Mouse (Mus musculus) heart, postnatal 4 days (tissue): ENCODE results near the gene Rnft2. TPM values are rescaled to one million over a fixed set of nuclear protein-coding genes. Genes with fewer than 3 reads are reported as not detected.
A peak's percentile ranks its signal among the peaks of the same experiment; 100 is the strongest.

Experiments used
- DNase-seq: peaks from one replicate; pipeline ENCODE4 v3.0.0; 2021
- total RNA-seq, 2 experiments: library from RNA; stranded (reverse); gene quantifications; 2 replicates each; pipeline ENCODE4 v1.2.3; 2021

Rnft2 gene
- total RNA-seq, 2 experiments from 2014 or later = 2.5 to 2.9 TPM

DNA sequence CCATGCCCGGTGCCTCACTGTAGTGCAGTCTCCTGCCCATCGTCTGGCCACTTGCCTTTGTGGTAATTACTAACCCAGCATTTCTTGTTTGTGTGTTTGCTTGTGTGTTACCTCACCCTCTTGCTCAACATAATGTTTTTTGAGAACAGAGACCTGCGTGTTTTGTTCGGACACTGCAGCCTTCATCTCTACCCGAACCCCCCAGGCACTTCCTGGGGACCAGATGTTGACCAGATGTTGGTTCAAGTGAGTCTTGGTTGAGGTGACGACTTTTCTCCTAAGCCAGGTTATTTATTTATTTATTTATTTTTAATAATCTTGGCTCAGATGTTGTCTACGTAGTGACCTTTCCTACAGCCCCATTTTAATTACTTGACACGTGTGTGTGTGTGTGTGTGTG lies 2.5 kb upstream of the Rnft2 start:
- DNase-seq = no peak

DNA sequence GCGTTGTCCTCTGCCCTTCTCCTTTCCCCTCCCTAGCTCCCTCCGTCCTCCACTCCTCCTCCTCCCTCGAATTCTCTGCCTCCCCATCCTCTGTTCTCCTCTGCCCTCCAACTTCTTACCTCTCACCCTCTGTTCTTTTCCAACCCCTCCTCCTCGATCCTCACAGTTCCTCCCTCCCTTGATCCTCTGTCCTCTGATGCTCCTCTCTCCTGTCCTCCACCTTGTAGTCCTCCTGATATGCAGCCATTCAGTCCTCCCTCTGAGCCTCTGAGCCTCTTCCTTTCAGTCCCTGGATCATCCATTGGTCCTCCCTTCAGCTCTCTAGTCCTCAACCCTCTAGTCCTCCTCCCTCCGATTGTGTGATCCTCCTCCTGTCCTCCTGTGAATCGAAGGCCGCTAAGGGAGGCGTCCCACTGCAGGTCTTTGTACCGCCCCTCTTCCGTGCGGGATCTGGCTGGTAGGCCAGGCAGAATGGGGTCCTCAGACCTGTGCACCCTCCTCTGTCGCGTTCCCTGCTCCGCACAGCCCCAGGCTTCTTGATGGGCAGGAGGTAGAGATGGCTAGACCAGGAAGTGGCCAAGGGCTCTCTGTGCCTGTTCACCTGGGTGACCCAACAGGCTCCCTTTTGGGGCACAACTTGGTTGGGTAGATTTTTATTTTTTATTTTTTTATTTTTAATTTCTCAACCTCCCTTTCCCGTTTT lies 841 bp upstream of the Rnft2 start:
- DNase-seq = no peak

- no peak for DNase-seq
These were observed 5.2 kb downstream of the Rnft2 start for GRCm38 (mm10) chr5:118239671-118240070.

DNA sequence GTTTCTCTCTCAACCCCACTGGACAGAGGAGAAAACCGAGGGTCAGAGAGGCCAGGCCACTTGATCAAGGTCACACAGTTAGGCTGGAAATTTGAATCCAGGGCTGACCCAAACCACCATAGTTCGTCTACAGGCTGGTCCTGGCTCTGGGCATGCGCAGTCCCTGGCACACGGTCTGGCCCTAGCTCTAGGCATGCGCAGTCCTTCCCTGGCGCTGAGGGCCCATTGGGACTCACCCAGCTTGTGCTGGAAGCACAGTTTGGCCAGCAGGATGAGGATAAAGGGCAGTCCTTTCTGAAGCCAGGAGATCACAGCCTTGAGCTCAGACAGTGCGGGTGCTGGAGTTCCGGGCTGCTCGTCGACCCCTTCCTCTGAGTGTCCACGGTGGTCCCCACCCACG lies 8.0 kb downstream of the Rnft2 start:
- DNase-seq = no peak

DNA sequence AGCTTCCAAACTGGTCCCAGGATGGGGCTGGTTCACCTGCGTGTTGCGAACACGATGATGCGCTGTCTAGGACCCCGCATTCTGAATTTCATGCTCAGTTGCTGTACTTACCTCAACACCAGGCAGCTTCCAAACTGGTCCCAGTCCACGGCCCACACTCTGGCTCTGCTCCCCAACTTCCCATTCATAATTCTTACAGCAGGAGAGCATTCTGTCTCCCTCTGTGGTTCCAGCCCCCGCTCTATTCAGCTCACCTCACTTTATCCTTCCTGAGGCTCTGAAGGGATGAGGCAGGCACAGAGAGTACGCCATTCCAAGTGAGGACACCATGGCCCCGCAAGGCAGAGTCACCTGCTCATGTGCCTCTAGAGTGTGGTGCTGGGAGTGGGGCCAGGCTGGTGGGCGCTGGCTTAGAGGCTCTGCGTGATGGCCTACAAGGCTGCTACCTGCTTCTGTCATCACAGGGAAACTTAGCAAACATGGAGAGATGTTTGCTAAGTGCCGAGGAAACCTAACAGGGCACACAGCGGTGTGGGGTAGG lies 14.8 kb downstream of the Rnft2 start:
- DNase-seq = no peak

DNA sequence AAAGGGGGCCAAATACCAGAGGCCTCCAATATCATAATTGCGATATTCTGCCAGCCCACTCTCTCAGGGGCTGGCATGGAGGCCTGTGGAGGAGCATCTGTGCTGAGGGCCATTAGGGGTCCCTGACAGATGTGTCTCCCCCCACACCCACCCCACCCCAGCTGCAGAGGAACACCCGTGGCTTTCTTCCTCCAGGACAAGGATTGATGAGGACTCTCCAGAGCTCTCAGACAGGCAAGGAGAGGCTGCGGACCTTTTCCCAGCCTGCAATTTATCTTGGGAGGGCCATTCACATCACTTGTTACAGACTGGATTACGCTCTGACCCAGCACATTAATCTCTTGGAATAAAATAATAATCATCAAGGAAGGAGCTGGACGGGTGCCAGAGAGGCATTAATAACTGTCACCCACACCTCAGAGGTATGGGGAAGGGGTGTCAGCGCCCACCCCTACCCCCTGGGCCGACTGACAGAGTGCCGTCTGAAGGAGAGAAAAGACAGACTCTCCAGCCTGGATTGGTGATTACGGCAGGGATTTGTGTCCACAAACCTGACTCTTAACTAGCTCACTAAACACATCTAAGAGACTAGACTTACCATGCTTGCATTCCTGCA lies 21.7 kb downstream of the Rnft2 start:
- no peak for DNase-seq

GRCm38 (mm10) chr5:118217410-118217809 lies 27.5 kb downstream of the Rnft2 start:
- peak; percentile 27 for DNase-seq

- peak; percentile 90 for DNase-seq
These were observed 30.3 kb downstream of the Rnft2 start for GRCm38 (mm10) chr5:118214418-118215154.

GRCm38 (mm10) chr5:118214012-118214411 lies 30.9 kb downstream of the Rnft2 start:
- no peak for DNase-seq

- DNase-seq = no peak
These were observed 39.1 kb downstream of the Rnft2 start for GRCm38 (mm10) chr5:118205852-118206251.

- no peak for DNase-seq
These were observed 40.1 kb downstream of the Rnft2 start for GRCm38 (mm10) chr5:118204675-118205440.

DNA sequence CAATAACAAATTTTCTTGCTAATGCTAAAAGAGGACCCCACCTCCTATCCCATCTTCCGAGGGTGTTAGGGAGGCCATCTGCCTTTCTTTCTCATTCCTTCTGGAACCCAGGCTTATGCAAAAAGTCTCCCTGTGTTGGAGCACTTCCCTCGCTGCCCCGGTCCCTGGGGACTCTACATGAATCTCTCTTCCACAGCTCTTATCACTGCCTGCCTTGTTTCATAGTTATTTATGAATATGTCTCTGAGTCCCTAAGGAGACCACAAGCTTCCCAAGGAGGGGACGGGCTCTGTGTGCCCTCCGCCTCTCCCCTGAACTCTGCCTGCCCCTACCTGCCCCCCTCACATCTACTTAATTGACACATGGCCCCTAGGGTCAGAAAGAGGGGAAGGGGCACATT lies 45.2 kb downstream of the Rnft2 start:
- DNase-seq = no peak

DNA sequence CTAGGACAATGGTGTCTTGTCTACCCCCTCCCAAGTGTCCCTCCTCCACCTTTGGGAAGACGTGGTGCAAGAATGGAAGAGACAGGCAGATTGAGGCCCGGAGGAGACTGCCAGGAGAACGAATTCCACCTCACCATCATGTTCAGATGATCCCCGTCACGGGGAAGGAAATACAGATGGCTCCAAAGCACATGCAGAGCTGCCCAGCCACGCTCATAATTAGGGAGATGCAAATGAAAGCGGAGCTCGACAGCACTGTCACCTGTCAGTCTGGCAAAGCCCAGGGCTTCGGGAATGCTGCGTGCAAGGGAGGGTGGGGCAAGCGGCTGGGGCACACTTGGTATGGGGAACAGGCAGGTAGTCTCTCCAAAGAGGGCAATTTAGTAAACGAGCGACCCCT lies 47.5 kb downstream of the Rnft2 start:
- DNase-seq = no peak

- no peak for DNase-seq
These were observed 52.7 kb downstream of the Rnft2 start for GRCm38 (mm10) chr5:118192221-118192620.

DNA sequence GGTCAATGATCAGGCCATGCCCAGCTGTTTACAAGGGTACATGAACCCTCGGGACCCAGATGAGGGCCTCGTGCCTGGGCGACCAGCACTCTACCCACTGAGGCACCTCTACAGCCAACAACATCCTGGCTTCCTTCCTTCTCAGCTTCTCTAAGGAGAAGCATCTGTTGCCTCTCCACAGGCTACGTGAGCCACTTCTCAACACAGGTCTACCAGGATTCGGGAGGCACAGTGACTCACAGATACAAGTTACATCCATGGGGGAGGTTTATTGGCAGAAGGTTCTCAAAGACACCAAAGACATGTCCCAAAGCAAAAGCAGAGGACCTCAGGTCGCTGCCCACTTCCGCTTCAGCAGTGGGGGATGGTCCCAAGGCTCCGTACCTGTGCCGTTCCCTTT lies 54.4 kb downstream of the Rnft2 start:
- no peak for DNase-seq

- DNase-seq = no peak
These were observed 56.6 kb downstream of the Rnft2 start for GRCm38 (mm10) chr5:118188356-118188755.

DNA sequence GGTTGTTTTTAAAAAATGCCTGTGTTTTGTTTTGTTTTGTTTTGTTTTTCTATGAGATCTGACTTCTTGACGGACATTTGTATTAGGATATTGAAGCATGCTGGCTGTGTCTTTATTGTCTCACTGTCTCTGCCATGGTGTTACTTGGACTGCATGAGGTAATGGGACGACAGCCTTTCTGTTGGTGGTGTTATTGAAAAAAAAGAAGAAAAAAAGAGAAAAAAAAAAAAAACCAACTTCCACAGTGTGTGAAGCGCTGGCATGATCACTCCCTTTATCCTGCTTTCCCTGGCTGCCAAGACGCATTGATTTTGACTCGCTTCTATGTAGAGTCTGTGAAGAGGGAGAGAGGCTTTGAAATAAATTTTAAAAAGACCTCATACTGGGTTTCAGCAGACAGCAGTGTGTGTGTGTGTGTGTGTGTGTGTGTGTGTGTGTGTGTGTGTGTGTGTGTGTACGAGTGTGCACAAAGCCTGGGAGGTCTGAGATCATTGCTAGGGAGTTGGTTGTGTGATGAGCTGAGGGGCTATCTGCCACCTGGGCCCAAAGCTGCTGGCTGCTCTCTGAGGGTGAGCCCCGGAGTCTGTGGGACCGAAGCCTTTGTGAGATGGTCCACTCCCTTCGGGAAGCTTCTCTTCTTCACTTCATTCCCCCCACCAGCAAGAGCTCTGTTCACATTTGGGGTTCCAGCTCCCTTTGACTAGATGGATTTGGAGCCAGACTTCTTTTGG lies 57.8 kb downstream of the Rnft2 start:
- DNase-seq = no peak

GRCm38 (mm10) chr5:118177640-118178039 lies 67.3 kb downstream of the Rnft2 start:
- no peak for DNase-seq

- no peak for DNase-seq
These were observed 69.8 kb downstream of the Rnft2 start for GRCm38 (mm10) chr5:118175137-118175536.

DNA sequence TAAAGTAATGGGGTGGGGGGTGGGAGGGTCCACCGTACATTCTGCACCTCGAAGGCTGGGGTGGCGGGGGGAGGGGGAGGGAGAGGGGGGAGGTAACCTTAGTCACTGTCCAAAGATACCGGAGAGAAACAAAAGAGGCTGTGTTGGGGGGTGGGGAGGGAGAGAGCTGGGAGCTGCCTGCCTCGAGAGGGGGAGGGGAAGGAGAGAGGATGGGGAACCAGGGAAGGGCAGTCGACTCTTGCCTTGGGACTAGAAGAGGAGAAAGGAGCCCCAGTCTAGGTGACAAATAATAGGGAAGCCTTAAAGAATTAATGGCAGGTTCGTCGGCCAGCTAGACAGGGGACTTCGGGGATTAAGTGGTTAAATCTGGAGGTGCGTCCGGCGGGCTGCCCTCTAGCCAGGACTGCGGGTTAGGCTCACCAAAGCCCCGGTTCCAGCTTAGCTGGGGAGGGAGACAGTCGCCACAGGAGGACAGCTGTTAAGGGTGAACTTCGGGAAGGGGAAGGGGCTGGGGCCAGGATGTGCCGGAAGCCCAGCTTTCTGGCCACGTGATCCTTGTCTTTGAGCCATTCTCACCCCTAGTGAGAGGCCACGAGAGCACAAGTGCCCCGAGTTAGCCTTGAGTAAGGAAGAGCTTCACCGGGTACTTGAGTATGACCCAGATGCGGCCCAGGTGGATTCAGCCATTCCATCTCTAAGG lies 70.5 kb downstream of the Rnft2 start:
- DNase-seq = no peak

DNA sequence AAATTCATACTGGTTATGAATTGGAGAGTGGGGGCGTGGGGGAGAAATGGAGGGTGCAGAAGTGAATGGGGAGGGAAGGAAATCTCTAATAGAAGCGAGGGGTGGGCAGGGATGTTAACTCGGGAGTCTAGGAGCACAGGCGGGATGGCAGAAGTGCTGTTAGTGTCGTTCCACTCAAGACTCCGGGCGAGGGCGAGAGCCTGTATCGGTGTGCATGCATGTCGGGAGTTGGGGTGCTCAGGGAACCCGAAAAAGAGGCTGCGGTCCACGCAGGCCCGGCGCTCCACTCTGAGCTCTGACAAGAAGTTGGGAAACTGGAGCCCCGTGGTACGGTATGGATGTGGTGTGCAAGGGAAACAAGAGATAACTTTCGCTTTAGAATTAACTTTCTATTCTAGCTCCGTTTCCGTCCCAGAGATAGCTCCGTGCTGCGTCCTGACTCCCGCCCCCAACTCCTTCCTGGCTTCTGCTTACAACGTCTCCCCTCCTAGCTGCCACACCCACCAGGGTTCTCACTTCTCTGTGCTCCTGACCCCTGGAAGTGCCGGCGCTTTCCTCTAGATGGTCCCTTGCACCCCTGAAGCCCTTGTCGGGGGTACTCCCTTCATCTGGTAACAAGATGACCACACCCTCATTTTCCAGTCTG lies 72.7 kb downstream of the Rnft2 start:
- DNase-seq = no peak
